Comparison of ENCODE assay signal across 11 mouse cellular contexts in genomic region chr2:151916061-151916831, GRCm38 (mm10). TPM values are rescaled to one million over a fixed set of nuclear protein-coding genes. Genes with fewer than 3 reads are reported as not detected.
DNase-seq lines count a peak whose midpoint lies in the region; ATAC-seq lines count a peak whose summit lies in the region.
"Had no signal": no experiment of that assay in that cellular context is flagged by ENCODE, and none has a peak within 500 bp of the region (broad histone marks: within the 10 kb centered on the region; RNA-seq: fewer than 3 reads in every experiment).

No protein-coding gene starts in this region.

- peak; percentile 62 for DNase-seq in midbrain, embryonic 11.5 days (ENCODE audit: low spot score, missing footprints)
- peak; percentile 71 for DNase-seq in embryonic facial prominence, embryonic 14.5 days (ENCODE audit: low spot score)
- peak; percentile 53 for DNase-seq in kidney, adult 9 months
- DNase-seq in left cerebral cortex, adult 18-20 months (ENCODE audit: low spot score in 2 of 2) = no peak
- DNase-seq in layer of hippocampus, adult 18-20 months (ENCODE audit: low spot score in 2 of 2) = no peak

- WGBS in midbrain, embryonic 11.5 days = 77% methylated on average over 13 of the region's 13 CpGs
- 67% methylated on average over 13 of the region's 13 CpGs for WGBS in midbrain, embryonic 16.5 days
- WGBS in embryonic facial prominence, embryonic 14.5 days = 36% methylated on average over 13 of the region's 13 CpGs
- 44% methylated on average over 13 of the region's 13 CpGs for WGBS in neural tube, embryonic 13.5 days
- 57% methylated on average over 13 of the region's 13 CpGs for WGBS in liver, embryonic 12.5 days (ENCODE audit: insufficient replicate concordance)

- no peak overlapping the region for H3K4me2 ChIP-seq in midbrain, embryonic 11.5 days
- H3K4me2 ChIP-seq in midbrain, embryonic 16.5 days (ENCODE audit: low read length) = no peak overlapping the region
- no peak overlapping the region for H3K4me2 ChIP-seq in embryonic facial prominence, embryonic 14.5 days (ENCODE audit: low read depth, low read length)
- no peak overlapping the region for H3K4me2 ChIP-seq in neural tube, embryonic 13.5 days
- H3K4me2 ChIP-seq in liver, embryonic 12.5 days = no peak overlapping the region
- H3K4me2 ChIP-seq: liver, embryonic 15.5 days had no signal

- no peaks in the 10 kb centered on the region for H3K36me3 ChIP-seq in midbrain, embryonic 11.5 days (ENCODE audit: control insufficient read depth, insufficient read depth, low read length)
- H3K36me3 ChIP-seq in midbrain, embryonic 16.5 days (ENCODE audit: control insufficient read depth, insufficient read depth, low read length) = no peaks in the 10 kb centered on the region
- no peaks in the 10 kb centered on the region for H3K36me3 ChIP-seq in embryonic facial prominence, embryonic 14.5 days (ENCODE audit: control insufficient read depth, insufficient read depth, low read length)
- H3K36me3 ChIP-seq in neural tube, embryonic 13.5 days = no peaks in the 10 kb centered on the region
- no peaks in the 10 kb centered on the region for H3K36me3 ChIP-seq in liver, embryonic 12.5 days
- H3K36me3 ChIP-seq: G1E; liver, embryonic 15.5 days had no signal

- H3K27me3 ChIP-seq in midbrain, embryonic 11.5 days (ENCODE audit: control insufficient read depth, insufficient read depth, low read length) = no peaks in the 10 kb centered on the region
- no peaks in the 10 kb centered on the region for H3K27me3 ChIP-seq in midbrain, embryonic 16.5 days (ENCODE audit: control insufficient read depth, insufficient read depth, low read depth, low read length)
- H3K27me3 ChIP-seq in embryonic facial prominence, embryonic 14.5 days (replicated peaks; ENCODE audit: control insufficient read depth, insufficient read depth, low read length) = no peaks in the 10 kb centered on the region
- no peaks in the 10 kb centered on the region for H3K27me3 ChIP-seq in neural tube, embryonic 13.5 days
- no peaks in the 10 kb centered on the region for H3K27me3 ChIP-seq in liver, embryonic 12.5 days (replicated peaks)
- H3K27me3 ChIP-seq: liver, embryonic 15.5 days had no signal

- no peak overlapping the region for H3K27ac ChIP-seq in midbrain, embryonic 11.5 days (ENCODE audit: low read depth, low read length)
- no peak overlapping the region for H3K27ac ChIP-seq in midbrain, embryonic 16.5 days (ENCODE audit: low read length)
- H3K27ac ChIP-seq in embryonic facial prominence, embryonic 14.5 days (replicated peaks; ENCODE audit: low read depth, low read length) = peak overlapping the region; percentile 25; the same call in 1 of the 2 replicates
- H3K27ac ChIP-seq in neural tube, embryonic 13.5 days (replicated peaks) = peak overlapping the region; percentile 33; the same call in 1 of the 2 replicates
- H3K27ac ChIP-seq in liver, embryonic 12.5 days = no peak overlapping the region
- H3K27ac ChIP-seq: liver, embryonic 15.5 days had no signal

- no peak for ATAC-seq in midbrain, embryonic 11.5 days (ENCODE audit: low FRiP score)
- ATAC-seq in midbrain, embryonic 16.5 days = no peak
- no peak for ATAC-seq in embryonic facial prominence, embryonic 14.5 days (ENCODE audit: low read depth)
- 0 out of 2 replicates have a peak, but pooled peaks have one; percentile 24 for ATAC-seq in neural tube, embryonic 13.5 days (ENCODE audit: low read depth)
- no peak for ATAC-seq in liver, embryonic 12.5 days

- H3K9me3 ChIP-seq in midbrain, embryonic 11.5 days (ENCODE audit: control insufficient read depth, low read length) = no peaks in the 10 kb centered on the region
- no peaks in the 10 kb centered on the region for H3K9me3 ChIP-seq in midbrain, embryonic 16.5 days (replicated peaks; ENCODE audit: control insufficient read depth, low read length, poor library complexity, severe bottlenecking)
- H3K9me3 ChIP-seq in embryonic facial prominence, embryonic 14.5 days (ENCODE audit: control insufficient read depth, low read length) = no peaks in the 10 kb centered on the region
- H3K9me3 ChIP-seq in neural tube, embryonic 13.5 days = no peaks in the 10 kb centered on the region
- no peaks in the 10 kb centered on the region for H3K9me3 ChIP-seq in liver, embryonic 12.5 days (replicated peaks)
- H3K9me3 ChIP-seq: G1E; liver, embryonic 15.5 days had no signal

- no peak overlapping the region for H3K4me3 ChIP-seq in midbrain, embryonic 11.5 days (ENCODE audit: low read depth, low read length)
- no peak overlapping the region for H3K4me3 ChIP-seq in midbrain, embryonic 16.5 days (ENCODE audit: low read depth, low read length)
- H3K4me3 ChIP-seq in embryonic facial prominence, embryonic 14.5 days (ENCODE audit: low read depth, low read length) = no peak overlapping the region
- no peak overlapping the region for H3K4me3 ChIP-seq in neural tube, embryonic 13.5 days
- no peak overlapping the region for H3K4me3 ChIP-seq in liver, embryonic 12.5 days
- H3K4me3 ChIP-seq: erythroblast, embryonic 14.5 days; liver, embryonic 15.5 days had no signal

- no peak overlapping the region for H3K9ac ChIP-seq in midbrain, embryonic 11.5 days (ENCODE audit: low read length)
- no peak overlapping the region for H3K9ac ChIP-seq in midbrain, embryonic 16.5 days (ENCODE audit: low read depth, low read length)
- no peak overlapping the region for H3K9ac ChIP-seq in embryonic facial prominence, embryonic 14.5 days (ENCODE audit: low read depth, low read length)
- H3K9ac ChIP-seq in neural tube, embryonic 13.5 days = 0 out of 2 replicates have a peak overlapping the region, but pooled peaks have one; percentile 38
- no peak overlapping the region for H3K9ac ChIP-seq in liver, embryonic 12.5 days
- H3K9ac ChIP-seq: liver, embryonic 15.5 days had no signal

- H3K4me1 ChIP-seq in midbrain, embryonic 11.5 days (ENCODE audit: control insufficient read depth, insufficient read depth, low read length) = peaks cover 4% of the 10 kb centered on the region; the same call in 1 of the 2 replicates
- H3K4me1 ChIP-seq in midbrain, embryonic 16.5 days (ENCODE audit: control insufficient read depth, insufficient read depth, low read length) = no peaks in the 10 kb centered on the region
- peaks cover 23% of the 10 kb centered on the region for H3K4me1 ChIP-seq in embryonic facial prominence, embryonic 14.5 days (ENCODE audit: control insufficient read depth, insufficient read depth, low read length)
- H3K4me1 ChIP-seq in neural tube, embryonic 13.5 days (replicated peaks) = peaks cover 21% of the 10 kb centered on the region
- H3K4me1 ChIP-seq in liver, embryonic 12.5 days = peaks cover 2% of the 10 kb centered on the region; the same call in 1 of the 2 replicates
- H3K4me1 ChIP-seq: liver, embryonic 15.5 days had no signal

RNA-seq across cellular contexts. Expression of gene Angpt4, which starts 5.2 kb away (rescaled TPM):
- polyA plus RNA-seq in midbrain, embryonic 11.5 days (2014; fragmentation: Nextera tagmentation; extraction: Ambion mirVana) = 0.12 and 0.37 TPM in 2 replicates
- polyA plus RNA-seq in midbrain, embryonic 16.5 days (2015; fragmentation: Nextera tagmentation; extraction: Ambion mirVana) = 0.14 and 0.30 TPM in 2 replicates
- polyA plus RNA-seq in embryonic facial prominence, embryonic 14.5 days (2014; fragmentation: Nextera tagmentation; extraction: Ambion mirVana) = 0.64 and 1.1 TPM in 2 replicates
- polyA plus RNA-seq in neural tube, embryonic 13.5 days (2015; fragmentation: Nextera tagmentation; extraction: Ambion mirVana) = 0.63 and 0.81 TPM in 2 replicates
- not detected for total RNA-seq in left cerebral cortex, adult 18-20 months (2021)
- not detected for total RNA-seq in layer of hippocampus, adult 18-20 months (2021)
- 0.05 and 0.08 TPM in 2 replicates for polyA plus RNA-seq in liver, embryonic 12.5 days (2016; fragmentation: Nextera tagmentation; extraction: Ambion mirVana)
- total RNA-seq: G1E had no signal
- polyA plus RNA-seq: erythroblast, embryonic 14.5 days; G1E; liver, embryonic 15.5 days had no signal

Comparison
In these comparisons a context has a peak if more than half of its experiments do, and no peak if none do; other contexts are left out.
1. DNase-seq: peak in midbrain, embryonic 11.5 days (single experiment), embryonic facial prominence, embryonic 14.5 days (single experiment) and kidney, adult 9 months (single experiment); none in left cerebral cortex, adult 18-20 months (0 of 2) and layer of hippocampus, adult 18-20 months (0 of 2).
2. H3K27ac ChIP-seq: peak in embryonic facial prominence, embryonic 14.5 days (single experiment) and neural tube, embryonic 13.5 days (single experiment); none in midbrain, embryonic 11.5 days (single experiment), midbrain, embryonic 16.5 days (single experiment) and liver, embryonic 12.5 days (single experiment).